Mouse (Mus musculus) brain, adult 2 months (tissue): Measurements from ENCODE around the gene Vmn1r87.
"Not testable (repeated sequence)": the region's sequence is repeated elsewhere in the genome, so short reads cannot be mapped to it uniquely, and the experiment has no call there.

Source experiments
- DNase-seq: peaks from one replicate; pipeline ENCODE4 v3.0.0; 2011; ENCODE audit warnings: low read depth, low spot score

Gene Vmn1r87

GRCm38 (mm10) chr7:13140057-13140456 is at the start of gene Vmn1r87:
TSS of gene Vmn1r87 (minus strand) at chr7:13140157.
- no peak for DNase-seq

- no peak for DNase-seq
Observed at GRCm38 (mm10) chr7:13159268-13159667, 19.3 kb upstream of the Vmn1r87 start, which contains the start of gene Vmn1r88. TSS of gene Vmn1r88 (plus strand) at chr7:13159568.

- DNase-seq: no peak
Observed at GRCm38 (mm10) chr7:13137340-13137739, 2.6 kb downstream of the Vmn1r87 start.

GRCm38 (mm10) chr7:13131856-13132255 is 8.1 kb downstream of the Vmn1r87 start:
- no peak for DNase-seq

- not testable (repeated sequence) for DNase-seq
Observed at GRCm38 (mm10) chr7:13123554-13124153, 16.3 kb downstream of the Vmn1r87 start.

- DNase-seq: no peak
Observed at GRCm38 (mm10) chr7:13119817-13120216, 20.1 kb downstream of the Vmn1r87 start, which contains the start of gene Vmn1r86. TSS of gene Vmn1r86 (minus strand) at chr7:13119917.

GRCm38 (mm10) chr7:13095073-13095472 is 44.9 kb downstream of the Vmn1r87 start, which contains the start of gene Vmn1r85:
TSS of gene Vmn1r85 (minus strand) at chr7:13095173.
- no peak for DNase-seq
